Mouse (Mus musculus) kidney, adult 2 months (tissue): ENCODE measurements around the gene Crybb1. TPM values are rescaled to one million over a fixed set of nuclear protein-coding genes. Genes with fewer than 3 reads are reported as not detected.

Source experiments
- DNase-seq: peaks from one replicate; pipeline ENCODE4 v3.0.0; 2021
- H3K27ac ChIP-seq: fragments of 200-500 bp; 2 replicates; pipeline ENCODE4 v1.5.1; 2012; ENCODE audit warnings: low read depth, low read length, control low read depth, inconsistent platforms; ENCODE audit not compliant: insufficient read depth
- H3K27me3 ChIP-seq: fragments of 200-500 bp; replicated peaks from 2 replicates; pipeline ENCODE4 v1.6.1; 2012; ENCODE audit warnings: mild to moderate bottlenecking, moderate library complexity, low read length, inconsistent platforms; ENCODE audit not compliant: control insufficient read depth, insufficient read depth
- H3K36me3 ChIP-seq: fragments of 200-500 bp; 2 replicates; pipeline ENCODE4 v1.6.1; 2012; ENCODE audit warnings: mild to moderate bottlenecking, moderate library complexity, low read length, inconsistent platforms; ENCODE audit not compliant: control insufficient read depth, insufficient read depth
- H3K4me1 ChIP-seq: fragments of 200-500 bp; 2 replicates; pipeline ENCODE4 v1.6.1; 2011; ENCODE audit warnings: low read length; ENCODE audit not compliant: control insufficient read depth, insufficient read depth
- H3K4me3 ChIP-seq: fragments of 200-500 bp; 2 replicates; pipeline ENCODE4 v1.5.1; 2011; ENCODE audit warnings: mild to moderate bottlenecking, low read depth, low read length, control low read depth; ENCODE audit not compliant: insufficient read depth
- CTCF ChIP-seq: fragments of 200-500 bp; conservative IDR thresholded peaks from 2 replicates; pipeline ENCODE4 v1.5.1; 2011; ENCODE audit warnings: low read depth, mild to moderate bottlenecking, control low read depth, low read length, moderate library complexity, mixed read lengths; ENCODE audit not compliant: insufficient read depth, insufficient read length
- POLR2A ChIP-seq: fragments of 200-500 bp; IDR thresholded peaks from one replicate; pipeline ENCODE4 v1.6.1; 2011; ENCODE audit warnings: low read depth, low read length, control low read depth
- WGBS: fragments of 180-500 bp; shearing (Covaris S2); methylation state at CpG from one replicate; pipeline ENCODE4 v1.1.7; 2018; 5-methylcytosine and 5-hydroxymethylcytosine counted together
- polyA plus RNA-seq: library from polyadenylated mRNA; depleted of rRNA; stranded (reverse); fragments of >200 nt; gene quantifications from 2 replicates; pipeline ENCODE4 v1.2.3, GENCODE M21; 2012

Crybb1 gene
- polyA plus RNA-seq, 1 experiment: 0.14 TPM

- H3K4me1 ChIP-seq: peaks cover 18% of the 10 kb centered on the region
- no peaks in the 10 kb centered on the region for H3K36me3 ChIP-seq
- DNase-seq: no peak
- no peak overlapping the region for H3K4me3 ChIP-seq
- WGBS: 45% methylated on average over 11 of the region's 11 CpGs
- no peaks in the 10 kb centered on the region for H3K27me3 ChIP-seq
- TF ChIP-seq CTCF (no peak), POLR2A (no peak)
- H3K27ac ChIP-seq: no peak overlapping the region
These were observed 31.5 kb downstream of the Crybb1 start for GRCm38 (mm10) chr5:112286984-112287641.

DNA sequence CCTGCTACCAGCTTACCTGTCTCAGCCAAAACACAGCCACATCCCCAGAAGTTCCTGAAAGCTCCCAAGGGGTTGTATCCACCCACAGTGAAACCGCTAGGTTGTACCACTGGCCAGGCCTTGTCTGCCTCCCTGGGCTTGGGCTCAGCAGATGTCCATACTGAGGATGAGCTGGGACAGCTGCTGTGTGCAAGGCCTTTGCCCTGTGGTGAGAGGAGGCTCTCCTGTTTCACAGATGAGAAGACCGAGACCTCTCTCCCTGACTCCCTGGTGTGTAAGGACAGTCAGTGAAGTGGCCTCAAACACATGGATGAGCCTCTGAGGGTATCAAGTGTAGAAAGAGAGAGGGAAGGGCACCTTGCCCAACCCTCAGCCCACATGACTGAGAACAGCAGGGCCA lies 32.0 kb downstream of the Crybb1 start:
- TF ChIP-seq CTCF (no peak), POLR2A (no peak)
- no peak for DNase-seq
- no peaks in the 10 kb centered on the region for H3K36me3 ChIP-seq
- peaks cover 24% of the 10 kb centered on the region for H3K4me1 ChIP-seq
- 81% methylated on average over 2 of the region's 2 CpGs for WGBS
- H3K27me3 ChIP-seq: no peaks in the 10 kb centered on the region
- H3K4me3 ChIP-seq: no peak overlapping the region
- 0 out of 2 replicates have a peak overlapping the region, but pooled peaks have one; percentile 9 for H3K27ac ChIP-seq

GRCm38 (mm10) chr5:112288193-112289141 lies 32.9 kb downstream of the Crybb1 start:
- Histone ChIP-seq H3K36me3 (no peaks in the 10 kb centered on the region), H3K27ac (peak overlapping the region; percentile 22; the same call in 1 of the 2 replicates), H3K27me3 (no peaks in the 10 kb centered on the region), H3K4me3 (peak overlapping the region; percentile 22; the same call in 1 of the 2 replicates), H3K4me1 (peaks cover 19% of the 10 kb centered on the region)
- TF ChIP-seq CTCF (no peak), POLR2A (no peak)
- WGBS: 73% methylated on average over 9 of the region's 9 CpGs
- peak; percentile 67 for DNase-seq

DNA sequence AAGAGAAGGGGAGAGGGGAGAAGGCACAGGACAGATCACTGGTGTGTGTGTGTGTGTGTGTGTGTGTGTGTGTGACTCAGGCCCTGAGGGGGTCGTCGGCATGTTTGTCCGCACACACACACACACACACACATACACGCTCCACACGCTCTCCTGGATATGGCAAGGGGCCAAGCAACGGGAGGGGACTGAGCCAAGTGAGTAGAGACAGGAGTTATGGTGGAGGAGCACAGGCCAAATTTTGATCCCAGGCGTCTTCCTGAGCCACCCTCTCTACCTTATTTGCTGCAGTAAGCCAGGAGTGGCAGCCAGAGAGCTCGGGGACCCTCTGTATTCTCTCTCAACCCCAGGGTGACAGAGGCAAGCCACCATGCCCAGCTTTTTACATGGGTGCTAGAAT lies 33.6 kb downstream of the Crybb1 start:
- no peak overlapping the region for H3K27ac ChIP-seq
- no peaks in the 10 kb centered on the region for H3K36me3 ChIP-seq
- peak; percentile 72 for DNase-seq
- TF ChIP-seq POLR2A (no peak), CTCF (no peak)
- no peaks in the 10 kb centered on the region for H3K27me3 ChIP-seq
- H3K4me1 ChIP-seq: peaks cover 24% of the 10 kb centered on the region
- peak overlapping the region; percentile 18; the same call in 1 of the 2 replicates for H3K4me3 ChIP-seq
- WGBS: 27% methylated on average over 8 of the region's 8 CpGs

GRCm38 (mm10) chr5:112289819-112290535 lies 34.4 kb downstream of the Crybb1 start:
- no peak overlapping the region for H3K27ac ChIP-seq
- DNase-seq: no peak
- 59% methylated on average over 16 of the region's 16 CpGs for WGBS
- TF ChIP-seq POLR2A (no peak), CTCF (no peak)
- H3K4me1 ChIP-seq: peaks cover 27% of the 10 kb centered on the region
- H3K27me3 ChIP-seq: no peaks in the 10 kb centered on the region
- peak overlapping the region; percentile 24; the same call in 1 of the 2 replicates for H3K4me3 ChIP-seq
- no peaks in the 10 kb centered on the region for H3K36me3 ChIP-seq

GRCm38 (mm10) chr5:112290536-112290880 lies 34.9 kb downstream of the Crybb1 start:
- 64% methylated on average over 8 of the region's 8 CpGs for WGBS
- TF ChIP-seq POLR2A (no peak), CTCF (no peak)
- DNase-seq: no peak
- peak overlapping the region; percentile 24; the same call in 1 of the 2 replicates for H3K4me3 ChIP-seq
- H3K4me1 ChIP-seq: peaks cover 27% of the 10 kb centered on the region
- H3K36me3 ChIP-seq: no peaks in the 10 kb centered on the region
- H3K27me3 ChIP-seq: no peaks in the 10 kb centered on the region
- H3K27ac ChIP-seq: no peak overlapping the region

DNA sequence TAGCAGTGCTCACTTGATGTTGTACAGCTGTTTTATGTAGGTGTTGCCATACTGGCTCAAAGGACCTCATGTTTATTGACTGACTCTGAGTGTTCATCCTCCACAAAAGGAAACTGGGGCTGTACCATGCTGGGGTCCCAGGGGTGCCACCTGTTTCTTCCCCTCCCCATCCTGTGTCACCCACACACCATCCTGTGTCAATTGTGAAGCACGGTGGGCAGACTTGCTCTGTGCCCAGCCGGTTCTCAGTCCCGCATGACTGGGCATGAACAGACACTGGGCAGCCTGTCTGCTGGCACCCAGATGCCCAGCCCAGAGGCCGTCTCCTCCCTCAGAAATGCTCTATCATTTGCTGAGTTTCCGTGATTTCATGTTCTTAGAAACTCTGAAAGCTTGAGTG lies 36.3 kb downstream of the Crybb1 start:
- no peak overlapping the region for H3K4me3 ChIP-seq
- 41% methylated on average over 5 of the region's 5 CpGs for WGBS
- peak; percentile 63 for DNase-seq
- no peak overlapping the region for H3K27ac ChIP-seq
- H3K27me3 ChIP-seq: no peaks in the 10 kb centered on the region
- H3K36me3 ChIP-seq: no peaks in the 10 kb centered on the region
- H3K4me1 ChIP-seq: peaks cover 27% of the 10 kb centered on the region
- no peak for TF ChIP-seq CTCF
- no peak for TF ChIP-seq POLR2A
